Mouse (Mus musculus) 3T3-L1 (cell line): ENCODE results near the gene Kit.

Experiments
- DNase-seq: peaks from one replicate; pipeline ENCODE4 v3.0.0-alpha.2; 2015; ENCODE audit warnings: low read depth, low spot score

Kit gene

DNA sequence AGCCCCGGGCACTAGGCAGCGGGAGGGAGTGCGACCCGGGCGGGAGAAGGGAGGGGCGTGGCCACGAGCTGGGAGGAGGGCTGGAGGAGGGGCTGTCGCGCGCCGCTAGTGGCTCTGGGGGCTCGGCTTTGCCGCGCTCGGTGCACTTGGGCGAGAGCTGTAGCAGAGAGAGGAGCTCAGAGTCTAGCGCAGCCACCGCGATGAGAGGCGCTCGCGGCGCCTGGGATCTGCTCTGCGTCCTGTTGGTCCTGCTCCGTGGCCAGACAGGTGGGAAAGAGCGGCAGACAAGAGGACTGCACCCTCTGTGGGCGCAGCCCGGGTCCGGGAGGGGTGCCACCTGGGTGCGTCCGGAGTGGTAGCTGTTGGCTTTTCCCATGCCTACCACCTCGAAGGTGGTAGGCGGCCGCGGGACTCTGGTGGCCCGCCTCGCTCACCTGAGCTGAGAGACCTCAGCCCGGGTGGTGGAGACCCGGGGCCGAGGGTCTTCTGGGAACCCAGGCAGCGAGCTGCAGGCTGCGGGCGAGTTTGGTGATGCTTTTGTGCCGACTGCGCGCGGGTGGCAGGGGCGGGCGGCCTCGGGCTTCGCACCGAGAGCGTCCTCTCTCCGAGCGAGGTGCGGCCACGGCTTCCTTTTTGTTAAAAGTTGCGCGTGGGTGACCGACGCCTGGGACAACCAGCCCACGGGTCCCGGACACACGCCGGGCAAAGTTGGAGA lies at the start of gene Kit:
Gene Kit, plus strand, starts transcription at position 65 of the 715 bp plus-strand sequence.
- DNase-seq: no peak

DNA sequence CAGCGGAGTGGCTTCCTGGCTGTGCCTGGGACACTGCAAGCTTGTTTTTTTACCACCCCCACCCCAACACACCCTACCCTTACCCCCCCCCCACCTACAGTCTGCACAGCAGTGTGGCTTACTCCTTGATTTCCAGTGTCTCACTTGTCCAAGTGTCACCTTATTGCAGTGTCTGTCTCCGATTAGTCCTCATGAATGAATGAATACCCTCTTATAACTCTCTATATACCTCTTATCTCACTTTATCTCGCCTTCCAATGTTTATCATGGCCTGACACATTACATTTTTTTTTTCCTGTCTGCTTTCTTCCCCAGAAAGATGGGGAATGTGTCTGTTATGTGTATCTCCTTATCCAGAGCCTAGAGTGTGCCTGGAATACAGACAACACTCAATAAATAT lies 38.6 kb upstream of the Kit start:
- no peak for DNase-seq

DNA sequence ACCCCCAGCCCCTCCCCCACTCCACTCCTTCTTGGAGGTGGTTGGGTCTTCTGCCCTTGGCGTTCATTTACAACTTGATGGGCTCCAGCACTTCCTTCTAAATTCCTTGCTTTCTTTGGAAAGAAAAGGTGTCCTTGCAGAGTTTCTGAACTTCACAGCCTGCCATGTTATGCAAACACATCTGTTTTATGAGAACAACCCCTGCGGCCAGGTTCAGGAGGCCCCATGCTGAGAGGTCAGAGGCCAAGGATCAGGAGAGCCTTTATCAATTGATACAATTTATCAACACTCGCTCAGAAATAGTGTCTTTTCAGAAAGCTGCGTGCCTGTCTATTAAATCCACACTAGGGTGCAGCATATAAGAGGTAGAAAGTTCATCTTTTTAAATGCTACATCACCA lies 37.0 kb upstream of the Kit start:
- no peak for DNase-seq

DNA sequence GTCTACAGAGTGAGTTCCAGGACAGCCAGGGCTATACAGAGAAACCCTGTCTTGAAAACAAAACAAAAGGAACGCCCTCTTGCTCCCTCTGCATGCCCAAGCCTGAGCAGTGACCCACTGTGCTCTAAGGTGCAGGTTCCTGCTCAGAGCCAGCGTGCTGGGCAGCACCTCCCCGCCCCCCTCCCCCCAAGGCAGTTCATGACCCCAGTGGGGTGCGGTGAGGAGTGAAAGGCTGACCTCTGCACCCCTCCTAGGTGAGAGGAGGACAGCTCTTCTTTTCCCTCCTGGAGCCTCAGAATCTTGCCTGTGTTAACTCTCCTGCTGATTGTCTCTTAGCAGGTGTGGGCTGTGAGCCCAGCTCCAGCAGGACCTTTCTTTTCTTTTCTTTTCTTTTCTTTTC lies 36.3 kb upstream of the Kit start:
- no peak for DNase-seq

- DNase-seq: no peak
These were observed 35.6 kb upstream of the Kit start for GRCm38 (mm10) chr5:75539098-75539497.

- DNase-seq: no peak
These were observed 31.0 kb upstream of the Kit start for GRCm38 (mm10) chr5:75543757-75544156.

- peak; percentile 51 for DNase-seq
These were observed 30.0 kb upstream of the Kit start for GRCm38 (mm10) chr5:75544472-75545264.

GRCm38 (mm10) chr5:75545265-75545643 lies 29.5 kb upstream of the Kit start:
- no peak for DNase-seq

- no peak for DNase-seq
These were observed 21.7 kb upstream of the Kit start for GRCm38 (mm10) chr5:75553021-75553420.

DNA sequence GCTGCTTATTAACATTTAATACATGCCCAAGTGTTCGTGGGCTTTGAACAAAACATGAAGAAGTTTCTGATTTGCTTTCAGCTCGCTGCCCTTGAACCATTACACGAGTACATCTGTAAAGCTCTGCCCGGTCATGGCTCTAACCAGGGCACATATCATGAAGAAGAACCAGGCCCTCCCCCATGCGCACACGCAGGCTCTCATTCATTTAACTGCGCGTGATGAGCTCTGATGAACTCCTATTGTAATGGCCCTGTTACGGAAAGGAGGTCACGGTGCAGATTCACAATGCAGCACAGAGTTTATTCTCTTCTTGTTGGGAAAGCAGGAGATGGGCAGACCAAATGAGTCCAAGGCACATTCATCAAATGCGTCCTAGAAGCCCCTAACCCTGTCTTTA lies 17.1 kb upstream of the Kit start:
- no peak for DNase-seq

DNA sequence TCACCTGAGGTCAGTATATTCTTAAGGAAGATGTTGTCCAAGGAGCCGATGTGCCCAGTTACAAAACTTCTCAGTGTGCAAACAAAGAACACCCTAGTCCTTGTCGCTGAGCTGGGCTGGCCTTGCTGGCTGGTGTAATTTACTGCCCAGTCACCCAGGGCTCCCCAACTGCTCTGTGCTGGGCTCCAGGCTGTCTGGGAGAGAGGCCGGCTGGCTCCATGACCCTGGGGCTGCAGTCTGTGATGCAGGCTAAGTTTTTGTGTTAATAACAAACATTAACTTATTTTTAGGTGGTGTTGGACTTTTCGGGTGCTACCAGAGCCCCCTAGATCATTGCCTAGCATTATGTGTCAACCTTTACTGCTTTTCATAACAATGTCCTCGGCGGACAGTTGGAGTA lies 15.4 kb upstream of the Kit start:
- no peak for DNase-seq

DNA sequence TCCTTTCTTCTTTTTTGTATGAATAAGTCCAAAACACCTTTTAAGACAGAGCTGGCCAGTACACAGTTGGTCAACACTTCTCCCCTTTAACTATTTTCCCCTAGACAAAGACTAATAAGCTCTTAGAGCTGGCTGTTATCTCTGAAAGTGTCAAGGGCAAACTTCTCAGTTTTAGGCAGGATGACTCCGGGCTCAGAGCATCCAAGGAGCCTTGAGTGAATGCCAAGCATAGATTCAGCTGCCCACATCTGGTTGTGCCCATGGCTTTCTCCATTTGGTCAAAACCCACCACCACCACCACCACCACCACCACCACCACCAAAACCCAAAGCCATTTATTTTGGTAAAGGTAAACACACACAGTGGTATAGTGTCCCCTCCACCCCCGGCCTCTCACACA lies 13.5 kb upstream of the Kit start:
- DNase-seq: no peak

- no peak for DNase-seq
These were observed 415 bp upstream of the Kit start for GRCm38 (mm10) chr5:75574151-75574851.

- DNase-seq: no peak
These were observed 1.1 kb downstream of the Kit start for GRCm38 (mm10) chr5:75575567-75576515.

- DNase-seq: no peak
These were observed 2.0 kb downstream of the Kit start for GRCm38 (mm10) chr5:75576741-75577140.

GRCm38 (mm10) chr5:75578141-75578540 lies 3.4 kb downstream of the Kit start:
- no peak for DNase-seq

- no peak for DNase-seq
These were observed 4.5 kb downstream of the Kit start for GRCm38 (mm10) chr5:75579244-75579643.

- no peak for DNase-seq
These were observed 5.0 kb downstream of the Kit start for GRCm38 (mm10) chr5:75579646-75580268.

DNA sequence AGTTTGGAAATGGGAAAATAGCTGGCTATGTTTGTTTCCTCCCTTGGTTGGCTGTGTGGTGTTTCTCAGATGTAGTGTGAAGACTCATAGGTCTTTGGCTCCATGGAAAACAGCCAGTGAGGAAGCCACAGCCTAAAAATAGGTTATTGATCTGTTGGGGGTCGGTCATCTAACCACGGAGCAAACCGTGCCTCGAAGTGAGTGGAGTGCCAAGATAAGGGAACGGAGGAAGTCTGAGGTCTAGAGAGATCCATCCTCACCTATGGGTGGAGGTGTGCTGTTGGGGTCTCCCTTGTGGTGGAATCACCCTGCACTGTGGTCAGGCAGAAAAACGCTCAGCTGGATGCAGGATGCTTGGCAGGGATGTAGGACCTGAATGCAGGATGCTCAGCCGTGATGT lies 7.2 kb downstream of the Kit start:
- no peak for DNase-seq

GRCm38 (mm10) chr5:75587781-75588180 lies 13.1 kb downstream of the Kit start:
- no peak for DNase-seq
